Mouse (Mus musculus): ENCODE results near the gene Eml1. TPM values are rescaled to one million over a fixed set of nuclear protein-coding genes. Genes with fewer than 3 reads are reported as not detected.

Gene Eml1
- polyA plus RNA-seq, 1 experiment from 2014 or later, result 109 TPM

- ATAC-seq (ENCODE audit: insufficient read depth) (no peak), DNase-seq (no peak)
- Histone ChIP-seq H3K27ac (ENCODE audit: low read depth) (no peak overlapping the region), H3K4me3 (ENCODE audit: low read depth, low read length) (no peak overlapping the region), H3K27me3 (ENCODE audit: insufficient read depth, low read length) (no peaks in the 10 kb centered on the region), H3K9ac (no peak overlapping the region), H3K36me3 (ENCODE audit: insufficient read depth) (no peaks in the 10 kb centered on the region), H3K9me3 (ENCODE audit: low read depth, low read length) (no peaks in the 10 kb centered on the region), H3K4me1 (ENCODE audit: insufficient read depth) (0 out of 2 replicates have a peak, but pooled peaks cover 3% of the 10 kb centered on the region), H3K4me2 (no peak overlapping the region)
- WGBS, result 70% methylated on average over 12 of the region's 12 CpGs
- TF ChIP-seq CTCF (IDR thresholded peaks at IDR 0.05; ENCODE audit: low read depth), result no peak
These were observed 21.7 kb downstream of the Eml1 start for GRCm38 (mm10) chr12:108392254-108393044.

- Histone ChIP-seq H3K4me1 (ENCODE audit: insufficient read depth) (0 out of 2 replicates have a peak, but pooled peaks cover 3% of the 10 kb centered on the region), H3K27me3 (ENCODE audit: insufficient read depth, low read length) (no peaks in the 10 kb centered on the region), H3K4me3 (ENCODE audit: low read depth, low read length) (no peak overlapping the region), H3K9me3 (ENCODE audit: low read depth, low read length) (no peaks in the 10 kb centered on the region), H3K4me2 (no peak overlapping the region), H3K36me3 (ENCODE audit: insufficient read depth) (no peaks in the 10 kb centered on the region), H3K27ac (ENCODE audit: low read depth) (no peak overlapping the region), H3K9ac (no peak overlapping the region)
- ATAC-seq (ENCODE audit: insufficient read depth) (no peak), DNase-seq (no peak)
- WGBS, result 69% methylated on average over 4 of the region's 4 CpGs
- TF ChIP-seq CTCF (IDR thresholded peaks at IDR 0.05; ENCODE audit: low read depth), result no peak
These were observed 22.3 kb downstream of the Eml1 start for GRCm38 (mm10) chr12:108393082-108393481.

GRCm38 (mm10) chr12:108393637-108394036, 22.9 kb downstream of the Eml1 start:
- DNase-seq (peak; percentile 79), ATAC-seq (ENCODE audit: insufficient read depth) (peak; percentile 83)
- Histone ChIP-seq H3K27me3 (ENCODE audit: insufficient read depth, low read length) (no peaks in the 10 kb centered on the region), H3K4me2 (no peak overlapping the region), H3K4me1 (ENCODE audit: insufficient read depth) (0 out of 2 replicates have a peak, but pooled peaks cover 3% of the 10 kb centered on the region), H3K9me3 (ENCODE audit: low read depth, low read length) (no peaks in the 10 kb centered on the region), H3K4me3 (ENCODE audit: low read depth, low read length) (no peak overlapping the region), H3K27ac (ENCODE audit: low read depth) (0 out of 2 replicates have a peak overlapping the region, but pooled peaks have one; percentile 22), H3K36me3 (ENCODE audit: insufficient read depth) (no peaks in the 10 kb centered on the region), H3K9ac (no peak overlapping the region)
- 68% methylated on average over 4 of the region's 4 CpGs for WGBS
- TF ChIP-seq CTCF (IDR thresholded peaks at IDR 0.05; ENCODE audit: low read depth), result no peak

- Histone ChIP-seq H3K4me3 (ENCODE audit: low read depth, low read length) (no peak overlapping the region), H3K9me3 (ENCODE audit: low read depth, low read length) (no peaks in the 10 kb centered on the region), H3K36me3 (ENCODE audit: insufficient read depth) (no peaks in the 10 kb centered on the region), H3K4me2 (no peak overlapping the region), H3K4me1 (ENCODE audit: insufficient read depth) (0 out of 2 replicates have a peak, but pooled peaks cover 3% of the 10 kb centered on the region), H3K27me3 (ENCODE audit: insufficient read depth, low read length) (no peaks in the 10 kb centered on the region), H3K27ac (ENCODE audit: low read depth) (no peak overlapping the region), H3K9ac (no peak overlapping the region)
- 89% methylated on average over 17 of the region's 17 CpGs for WGBS
- DNase-seq, result no peak
- no peak for ATAC-seq (ENCODE audit: insufficient read depth)
- no peak for TF ChIP-seq CTCF (IDR thresholded peaks at IDR 0.05; ENCODE audit: low read depth)
These were observed 24.0 kb downstream of the Eml1 start for GRCm38 (mm10) chr12:108394534-108395284.

- Histone ChIP-seq H3K9ac (no peak overlapping the region), H3K36me3 (ENCODE audit: insufficient read depth) (no peaks in the 10 kb centered on the region), H3K27me3 (ENCODE audit: insufficient read depth, low read length) (no peaks in the 10 kb centered on the region), H3K27ac (ENCODE audit: low read depth) (no peak overlapping the region), H3K4me2 (no peak overlapping the region), H3K9me3 (ENCODE audit: low read depth, low read length) (no peaks in the 10 kb centered on the region), H3K4me3 (ENCODE audit: low read depth, low read length) (no peak overlapping the region), H3K4me1 (ENCODE audit: insufficient read depth) (0 out of 2 replicates have a peak, but pooled peaks cover 3% of the 10 kb centered on the region)
- ATAC-seq (ENCODE audit: insufficient read depth) (no peak), DNase-seq (no peak)
- no peak for TF ChIP-seq CTCF (IDR thresholded peaks at IDR 0.05; ENCODE audit: low read depth)
- WGBS, result 71% methylated on average over 6 of the region's 6 CpGs
These were observed 24.5 kb downstream of the Eml1 start for GRCm38 (mm10) chr12:108395285-108395660.

- WGBS, result 83% methylated on average over 11 of the region's 11 CpGs
- Histone ChIP-seq H3K27me3 (ENCODE audit: insufficient read depth, low read length) (no peaks in the 10 kb centered on the region), H3K4me1 (ENCODE audit: insufficient read depth) (0 out of 2 replicates have a peak, but pooled peaks cover 3% of the 10 kb centered on the region), H3K9me3 (ENCODE audit: low read depth, low read length) (no peaks in the 10 kb centered on the region), H3K9ac (no peak overlapping the region), H3K27ac (ENCODE audit: low read depth) (no peak overlapping the region), H3K36me3 (ENCODE audit: insufficient read depth) (no peaks in the 10 kb centered on the region), H3K4me3 (ENCODE audit: low read depth, low read length) (no peak overlapping the region), H3K4me2 (no peak overlapping the region)
- no peak for TF ChIP-seq CTCF (IDR thresholded peaks at IDR 0.05; ENCODE audit: low read depth)
- DNase-seq, result no peak
- ATAC-seq (ENCODE audit: insufficient read depth), result no peak
These were observed 25.6 kb downstream of the Eml1 start for GRCm38 (mm10) chr12:108396081-108396947.

Measured in lung, embryonic 14.5 days (tissue).